In genomic region chr10:101515087-101515486, GRCm38 (mm10) we compare ENCODE assay signal across 24 mouse cellular contexts.
A peak's percentile ranks its signal among the peaks of the same experiment; 100 is the strongest.
DNase-seq lines count a peak whose midpoint lies in the region; ATAC-seq and TF ChIP-seq lines count a peak whose summit lies in the region.
"Had no signal": no experiment of that assay in that cellular context is flagged by ENCODE, and none has a peak within 500 bp of the region (broad histone marks: within the 10 kb centered on the region; RNA-seq: fewer than 3 reads in every experiment).

No protein-coding gene starts in this region.

- no peaks in the 10 kb centered on the region for H3K36me3 ChIP-seq in forebrain, embryonic 13.5 days (ENCODE audit: poor library complexity, severe bottlenecking)
- H3K36me3 ChIP-seq in forebrain, embryonic 12.5 days (replicated peaks): no peaks in the 10 kb centered on the region
- H3K36me3 ChIP-seq in forebrain, embryonic 15.5 days: no peaks in the 10 kb centered on the region
- no peaks in the 10 kb centered on the region for H3K36me3 ChIP-seq in forebrain, embryonic 10.5 days (replicated peaks)
- H3K36me3 ChIP-seq: embryonic facial prominence, embryonic 13.5 days; embryonic facial prominence, embryonic 15.5 days; G1E had no signal

- no peak for DNase-seq in forebrain, embryonic 10.5 days (ENCODE audit: extremely low spot score, low spot score)
- DNase-seq in brain, embryonic 14.5 days (ENCODE audit: low read depth): peak; percentile 38
- DNase-seq: adrenal gland, adult 8-10 months; adrenal gland, postnatal 14 days; adrenal gland, postnatal 36 days; B cell, adult 2 months; cerebellum, adult 11 months; cerebellum, adult 18-20 months; cerebellum, adult 8-10 months; cerebellum, adult 9-11 months; cerebellum, postnatal 14 days; cerebellum, postnatal 36 days; embryo, embryonic 11 days had no signal

- TF ChIP-seq CTCF in brain, embryonic 14.5 days (IDR thresholded peaks at IDR 0.05; ENCODE audit: borderline replicate concordance, extremely low read depth, insufficient read depth, insufficient read length): no peak

- no peaks in the 10 kb centered on the region for H3K27me3 ChIP-seq in forebrain, embryonic 13.5 days
- H3K27me3 ChIP-seq in forebrain, embryonic 12.5 days: no peaks in the 10 kb centered on the region
- no peaks in the 10 kb centered on the region for H3K27me3 ChIP-seq in forebrain, embryonic 15.5 days
- H3K27me3 ChIP-seq in forebrain, embryonic 10.5 days (ENCODE audit: poor library complexity, severe bottlenecking): no peaks in the 10 kb centered on the region
- H3K27me3 ChIP-seq: CH12.LX; embryonic facial prominence, embryonic 13.5 days; embryonic facial prominence, embryonic 15.5 days; Patski had no signal

- no peaks in the 10 kb centered on the region for H3K9me3 ChIP-seq in forebrain, embryonic 13.5 days (replicated peaks)
- no peaks in the 10 kb centered on the region for H3K9me3 ChIP-seq in forebrain, embryonic 12.5 days
- H3K9me3 ChIP-seq in forebrain, embryonic 15.5 days: no peaks in the 10 kb centered on the region
- no peaks in the 10 kb centered on the region for H3K9me3 ChIP-seq in forebrain, embryonic 10.5 days
- H3K9me3 ChIP-seq: embryonic facial prominence, embryonic 13.5 days; embryonic facial prominence, embryonic 15.5 days; G1E had no signal

- H3K27ac ChIP-seq in forebrain, embryonic 13.5 days: no peak overlapping the region
- no peak overlapping the region for H3K27ac ChIP-seq in forebrain, embryonic 12.5 days
- no peak overlapping the region for H3K27ac ChIP-seq in forebrain, embryonic 15.5 days (replicated peaks)
- no peak overlapping the region for H3K27ac ChIP-seq in forebrain, embryonic 10.5 days
- H3K27ac ChIP-seq: embryonic facial prominence, embryonic 13.5 days; embryonic facial prominence, embryonic 15.5 days had no signal

- no peaks in the 10 kb centered on the region for H3K4me1 ChIP-seq in forebrain, embryonic 13.5 days
- H3K4me1 ChIP-seq in forebrain, embryonic 12.5 days: no peaks in the 10 kb centered on the region
- H3K4me1 ChIP-seq in forebrain, embryonic 15.5 days: peaks cover 2% of the 10 kb centered on the region; the same call in 1 of the 2 replicates
- no peaks in the 10 kb centered on the region for H3K4me1 ChIP-seq in forebrain, embryonic 10.5 days
- H3K4me1 ChIP-seq: embryonic facial prominence, embryonic 13.5 days; embryonic facial prominence, embryonic 15.5 days had no signal

- TF ChIP-seq POLR2A in brain, embryonic 14.5 days (IDR thresholded peaks at IDR 0.05; ENCODE audit: borderline replicate concordance, extremely low read depth, insufficient read depth, insufficient read length, poor library complexity, severe bottlenecking): no peak

- H3K9ac ChIP-seq in forebrain, embryonic 13.5 days: no peak overlapping the region
- no peak overlapping the region for H3K9ac ChIP-seq in forebrain, embryonic 12.5 days
- no peak overlapping the region for H3K9ac ChIP-seq in forebrain, embryonic 15.5 days (replicated peaks)
- H3K9ac ChIP-seq: embryonic facial prominence, embryonic 13.5 days; embryonic facial prominence, embryonic 15.5 days had no signal

- peak; percentile 53 for ATAC-seq in forebrain, embryonic 13.5 days
- no peak for ATAC-seq in forebrain, embryonic 12.5 days (ENCODE audit: low FRiP score)
- ATAC-seq in forebrain, embryonic 15.5 days (replicated peaks): peak; percentile 60; the same call in 1 of the 2 replicates
- ATAC-seq: activated CD4-positive, CD25-positive, alpha-beta regulatory T cell, adult 4 months; CD4-positive, CD25-positive, alpha-beta regulatory T cell, adult 4 months; Patski had no signal

- no peak overlapping the region for H3K4me3 ChIP-seq in forebrain, embryonic 13.5 days
- H3K4me3 ChIP-seq in forebrain, embryonic 12.5 days (replicated peaks): no peak overlapping the region
- H3K4me3 ChIP-seq in forebrain, embryonic 15.5 days: no peak overlapping the region
- no peak overlapping the region for H3K4me3 ChIP-seq in forebrain, embryonic 10.5 days
- H3K4me3 ChIP-seq: embryonic facial prominence, embryonic 13.5 days; embryonic facial prominence, embryonic 15.5 days; erythroblast, embryonic 14.5 days had no signal

- no peak overlapping the region for H3K4me2 ChIP-seq in forebrain, embryonic 13.5 days
- no peak overlapping the region for H3K4me2 ChIP-seq in forebrain, embryonic 12.5 days
- no peak overlapping the region for H3K4me2 ChIP-seq in forebrain, embryonic 15.5 days (replicated peaks)
- H3K4me2 ChIP-seq: embryonic facial prominence, embryonic 13.5 days; embryonic facial prominence, embryonic 15.5 days had no signal

- 75% methylated on average over 3 of the region's 3 CpGs for WGBS in forebrain, embryonic 13.5 days
- 70% methylated on average over 3 of the region's 3 CpGs for WGBS in forebrain, embryonic 12.5 days
- 62% methylated on average over 3 of the region's 3 CpGs for WGBS in forebrain, embryonic 15.5 days
- WGBS in forebrain, embryonic 10.5 days: 92% methylated on average over 3 of the region's 3 CpGs
